Mouse (Mus musculus) intestine, embryonic 15.5 days (tissue): ENCODE data around the gene Psmb9. TPM values are rescaled to one million over a fixed set of nuclear protein-coding genes. Genes with fewer than 3 reads are reported as not detected.

Experiments
- polyA plus RNA-seq: library from polyadenylated mRNA; unstranded; fragments of >200 nt; fragmentation: Nextera tagmentation; extraction: Ambion mirVana; gene quantifications from 2 replicates; pipeline ENCODE4 v1.2.1, GENCODE M21; 2015

Psmb9 gene
- polyA plus RNA-seq, 1 experiment from 2014 or later: 9.4 TPM

Other genes with a start within 250 kb of the Psmb9 start
- 153 and 159 TPM in 2 replicates for gene Pfdn6, start 247.4 kb downstream of the Psmb9 start, polyA plus RNA-seq
- 37.1 and 38.5 TPM in 2 replicates for gene Wdr46, start 247.1 kb downstream of the Psmb9 start, polyA plus RNA-seq
- gene B3galt4, start 236.3 kb downstream of the Psmb9 start, polyA plus RNA-seq: 9.8 TPM in 2 replicates
- gene Vps52, start 232.0 kb downstream of the Psmb9 start, polyA plus RNA-seq: 44.0 and 47.4 TPM in 2 replicates
- gene Rps18, start 231.8 kb downstream of the Psmb9 start, polyA plus RNA-seq: 1,812 and 1,948 TPM in 2 replicates
- 190 and 264 TPM in 2 replicates for gene H2-K1, start 187.4 kb downstream of the Psmb9 start, polyA plus RNA-seq
- gene Ring1, start 163.1 kb downstream of the Psmb9 start, polyA plus RNA-seq: 16.8 and 18.2 TPM in 2 replicates
- 51.5 and 60.9 TPM in 2 replicates for gene H2-Ke6, start 159.7 kb downstream of the Psmb9 start, polyA plus RNA-seq
- 151 and 172 TPM in 2 replicates for gene Slc39a7, start 156.1 kb downstream of the Psmb9 start, polyA plus RNA-seq
- gene Rxrb, start 156.0 kb downstream of the Psmb9 start, polyA plus RNA-seq: 41.8 and 45.0 TPM in 2 replicates
- 0.90 and 1.0 TPM in 2 replicates for gene Col11a2, start 148.3 kb downstream of the Psmb9 start, polyA plus RNA-seq
- gene H2-Oa, start 95.4 kb downstream of the Psmb9 start, polyA plus RNA-seq: 0.66 and 0.85 TPM in 2 replicates
- 11.3 and 13.4 TPM in 2 replicates for gene H2-DMa, start 68.2 kb downstream of the Psmb9 start, polyA plus RNA-seq
- 88.2 and 90.7 TPM in 2 replicates for gene Brd2, start 65.1 kb downstream of the Psmb9 start, polyA plus RNA-seq
- gene H2-DMb2, start 44.5 kb downstream of the Psmb9 start, polyA plus RNA-seq: 0.68 and 0.83 TPM in 2 replicates
- gene H2-DMb1, start 34.7 kb downstream of the Psmb9 start, polyA plus RNA-seq: 3.2 TPM in 2 replicates
- 6.2 and 6.9 TPM in 2 replicates for gene Tap1, start 211 bp downstream of the Psmb9 start, polyA plus RNA-seq
- 15.5 and 16.9 TPM in 2 replicates for gene Psmb8, start 10.0 kb upstream of the Psmb9 start, polyA plus RNA-seq
- 5.3 and 5.6 TPM in 2 replicates for gene Tap2, start 15.8 kb upstream of the Psmb9 start, polyA plus RNA-seq
- 0.06 and 0.13 TPM in 2 replicates for gene H2-Ob, start 51.1 kb upstream of the Psmb9 start, polyA plus RNA-seq
- gene H2-Ab1, start 69.9 kb upstream of the Psmb9 start, polyA plus RNA-seq: 17.1 and 21.4 TPM in 2 replicates
- 10.2 TPM in 2 replicates for gene H2-Aa, start 100.1 kb upstream of the Psmb9 start, polyA plus RNA-seq
- gene H2-Eb1, start 118.1 kb upstream of the Psmb9 start, polyA plus RNA-seq: 6.9 and 7.4 TPM in 2 replicates
- gene H2-Eb2, start 137.9 kb upstream of the Psmb9 start, polyA plus RNA-seq: not detected in 2 replicates
- gene Btnl2, start 167.1 kb upstream of the Psmb9 start, polyA plus RNA-seq: 3.7 and 5.0 TPM in 2 replicates
- gene Btnl1, start 189.4 kb upstream of the Psmb9 start, polyA plus RNA-seq: 9.4 and 14.7 TPM in 2 replicates
- 0.34 and 0.59 TPM in 2 replicates for gene BC051142, start 211.1 kb upstream of the Psmb9 start, polyA plus RNA-seq